Mouse (Mus musculus) liver, postnatal 0 days (tissue): ENCODE data around the gene Pramel7. TPM values are rescaled to one million over a fixed set of nuclear protein-coding genes. Genes with fewer than 3 reads are reported as not detected.

Experiments used
- ATAC-seq: fragments of 200-750 bp; cut with Nextera tagmentation; 2 replicates; pipeline ENCODE4 v1.8.0; 2017; ENCODE audit warnings: mild to moderate bottlenecking, moderate library complexity
- DNase-seq: peaks from one replicate; pipeline ENCODE4 v3.0.0-alpha.2; 2016
- H3K27ac ChIP-seq: fragments of 300-500 bp; sonication (generic); 2 replicates; pipeline ENCODE4 v1.5.1; 2014; ENCODE audit warnings: antibody characterized with exemption, moderate library complexity, mild to moderate bottlenecking, low read depth
- H3K27me3 ChIP-seq: fragments of 300-500 bp; sonication (generic); 2 replicates; pipeline ENCODE4 v1.6.1; 2014; ENCODE audit warnings: low read length, control low read depth, mixed read lengths; ENCODE audit not compliant: insufficient read depth
- H3K36me3 ChIP-seq: fragments of 300-500 bp; sonication (generic); replicated peaks from 2 replicates; pipeline ENCODE4 v1.6.1; 2014; ENCODE audit warnings: mild to moderate bottlenecking, control low read depth, low read length, moderate library complexity, mixed read lengths; ENCODE audit not compliant: insufficient read depth
- H3K4me1 ChIP-seq: fragments of 300-500 bp; sonication (generic); 2 replicates; pipeline ENCODE4 v1.6.1; 2014; ENCODE audit warnings: antibody characterized with exemption, mild to moderate bottlenecking, control low read depth; ENCODE audit not compliant: insufficient read depth
- H3K4me2 ChIP-seq: fragments of 300-500 bp; sonication (generic); 2 replicates; pipeline ENCODE4 v1.6.1; 2014; ENCODE audit warnings: low read depth, mild to moderate bottlenecking, low read length, moderate library complexity, mixed read lengths
- H3K4me3 ChIP-seq: fragments of 300-500 bp; sonication (generic); 2 replicates; pipeline ENCODE4 v1.5.1; 2014; ENCODE audit warnings: low read depth, low read length
- H3K9ac ChIP-seq: fragments of 300-500 bp; sonication (generic); replicated peaks from 2 replicates; pipeline ENCODE4 v1.6.1; 2014; ENCODE audit warnings: mild to moderate bottlenecking, moderate library complexity
- H3K9me3 ChIP-seq: fragments of 300-500 bp; sonication (generic); 2 replicates; pipeline ENCODE4 v1.6.1; 2016; ENCODE audit warnings: mild to moderate bottlenecking, control low read depth, low read length, mixed read lengths
- CTCF ChIP-seq: sonication (generic); IDR thresholded peaks from 2 replicates; pipeline ENCODE4 v1.5.1; 2016; ENCODE audit warnings: antibody characterized with exemption, low read depth
- EP300 ChIP-seq: IDR thresholded peaks from 2 replicates; pipeline ENCODE4 v1.6.1; 2016; ENCODE audit warnings: antibody characterized with exemption, low read depth, mild to moderate bottlenecking
- WGBS: fragments of 180-500 bp; shearing (Covaris S2); extraction: QIAGEN DNeasy Blood & Tissue Kit; methylation state at CpG from one replicate; pipeline ENCODE4 v1.1.7; 2014; ENCODE audit not compliant: insufficient replicate concordance; 5-methylcytosine and 5-hydroxymethylcytosine counted together
- polyA plus RNA-seq: library from polyadenylated mRNA; unstranded; fragments of >200 nt; fragmentation: Nextera tagmentation; extraction: Ambion mirVana; gene quantifications from 2 replicates; pipeline ENCODE4 v1.2.1, GENCODE M21; 2015

Pramel7 gene
- polyA plus RNA-seq, 1 experiment from 2014 or later = not detected

DNA sequence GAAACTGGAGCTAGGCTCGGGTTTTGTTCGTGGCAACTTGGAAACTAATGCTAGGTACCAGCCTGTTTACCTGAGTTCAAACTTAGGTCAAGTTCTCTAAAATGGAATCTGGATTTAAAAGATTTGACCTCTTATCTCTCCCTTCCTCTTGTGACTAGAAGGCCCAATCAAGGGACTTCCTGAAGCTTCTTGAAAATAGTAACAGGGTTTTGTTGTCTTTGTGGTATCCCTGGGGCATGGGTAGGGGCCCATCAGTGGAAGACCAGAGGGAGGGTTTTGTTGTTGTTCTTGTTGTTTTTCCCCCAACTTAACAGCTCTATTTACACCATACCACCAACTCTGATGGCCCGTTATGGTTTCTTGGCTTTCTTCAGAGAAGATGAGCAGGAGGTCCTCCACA lies 19.7 kb upstream of the Pramel7 start:
- no peak for ATAC-seq

DNA sequence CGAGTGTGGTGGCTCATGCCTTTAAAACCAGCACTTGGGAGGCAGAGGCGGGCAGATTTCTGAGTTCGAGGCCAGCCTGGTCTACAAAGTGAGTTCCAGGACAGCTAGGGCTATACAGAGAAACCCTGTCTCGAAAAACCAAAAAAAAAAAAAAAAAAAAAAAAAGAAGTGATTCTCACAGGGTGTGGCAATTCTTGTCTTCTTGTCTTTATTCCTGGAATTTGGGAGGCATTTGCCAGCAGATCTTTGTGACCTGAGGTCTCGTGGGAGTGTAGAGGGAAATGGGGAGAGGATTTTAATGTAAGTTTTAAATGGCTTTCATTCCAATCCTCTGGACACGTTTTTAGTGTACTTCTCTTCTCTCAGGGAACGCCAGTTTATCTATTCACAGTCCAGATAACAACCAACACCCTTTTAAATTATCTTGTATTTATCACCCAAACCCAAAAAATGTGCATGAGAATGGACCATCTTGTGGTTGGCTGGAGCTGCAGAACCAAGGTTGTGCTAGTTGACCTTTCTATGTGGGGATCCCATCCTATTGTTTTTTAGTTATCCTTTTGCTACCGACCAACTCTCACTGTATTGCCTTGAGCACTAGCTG lies 18.7 kb upstream of the Pramel7 start:
- no peak overlapping the region for H3K4me3 ChIP-seq
- H3K27me3 ChIP-seq = no peaks in the 10 kb centered on the region
- H3K4me1 ChIP-seq = no peaks in the 10 kb centered on the region
- no peak overlapping the region for H3K9ac ChIP-seq
- no peaks in the 10 kb centered on the region; the same call in 1 of the 2 replicates for H3K9me3 ChIP-seq
- ATAC-seq (no peak), DNase-seq (no peak)
- WGBS = 63% methylated on average over 7 of the region's 8 CpGs
- no peaks in the 10 kb centered on the region for H3K36me3 ChIP-seq
- H3K27ac ChIP-seq = no peak overlapping the region
- TF ChIP-seq CTCF (no peak), EP300 (no peak)
- H3K4me2 ChIP-seq = no peak overlapping the region

More for the DNA sequence above, 19.7 kb upstream of the Pramel7 start:
- TF ChIP-seq CTCF (no peak), EP300 (no peak)
- H3K4me1 ChIP-seq = no peaks in the 10 kb centered on the region
- WGBS = 75% methylated on average over 3 of the region's 3 CpGs
- no peak overlapping the region for H3K9ac ChIP-seq
- no peaks in the 10 kb centered on the region for H3K36me3 ChIP-seq
- H3K27me3 ChIP-seq = no peaks in the 10 kb centered on the region
- H3K27ac ChIP-seq = no peak overlapping the region
- H3K9me3 ChIP-seq = no peaks in the 10 kb centered on the region; the same call in 1 of the 2 replicates
- no peak overlapping the region for H3K4me2 ChIP-seq
- DNase-seq = no peak
- H3K4me3 ChIP-seq = no peak overlapping the region

DNA sequence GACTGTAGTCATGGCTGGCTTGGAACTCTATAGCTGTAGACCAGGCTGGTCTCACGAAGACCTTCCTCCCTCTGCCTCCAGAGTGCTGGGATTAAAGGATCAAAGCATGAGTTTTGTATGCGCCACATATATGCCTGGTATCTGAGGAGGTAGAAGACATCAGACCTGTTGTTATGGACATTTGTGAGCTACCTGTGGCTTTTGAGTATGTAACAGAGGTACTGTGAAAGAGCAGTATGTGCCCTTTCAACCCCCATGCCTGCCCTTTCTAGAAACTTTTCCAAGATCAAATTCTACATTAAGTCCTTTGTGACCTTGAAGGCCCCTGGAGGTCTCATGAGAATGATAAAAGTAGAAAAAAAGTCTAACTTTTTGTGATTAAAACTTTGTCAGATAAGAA lies 18.2 kb upstream of the Pramel7 start:
- 79% methylated on average over 2 of the region's 2 CpGs for WGBS
- no peaks in the 10 kb centered on the region for H3K36me3 ChIP-seq

DNA sequence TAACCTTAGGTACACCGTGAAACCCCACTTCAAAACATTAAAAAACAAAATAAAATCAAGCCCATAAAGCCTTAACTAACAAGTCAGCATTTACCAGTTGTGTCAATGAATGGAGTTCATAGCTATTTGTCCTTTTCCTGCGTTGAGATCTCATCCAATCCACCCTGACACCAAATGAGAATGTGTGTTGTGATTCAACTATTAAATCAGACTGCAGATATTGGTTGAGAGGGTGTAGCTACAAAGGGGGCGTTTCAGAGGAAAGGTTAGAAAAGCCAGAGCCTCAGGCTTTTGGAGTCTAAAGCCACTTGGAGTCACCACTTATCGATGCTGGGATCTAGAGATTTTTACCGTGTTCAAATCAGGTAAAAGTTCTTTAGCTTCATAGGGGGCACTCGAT lies 9.4 kb upstream of the Pramel7 start, which contains the start of gene Pramel6:
Gene Pramel6 (plus strand): TSS at position 301 of the 400 bp plus-strand sequence.
- no peaks in the 10 kb centered on the region for H3K4me1 ChIP-seq
- 77% methylated on average over 6 of the region's 6 CpGs for whole genome bisulfite sequencing

More for the DNA sequence above, 18.2 kb upstream of the Pramel7 start:
- Histone ChIP-seq H3K27ac (no peak overlapping the region), H3K9ac (no peak overlapping the region), H3K27me3 (no peaks in the 10 kb centered on the region), H3K4me3 (no peak overlapping the region), H3K4me1 (no peaks in the 10 kb centered on the region), H3K9me3 (no peaks in the 10 kb centered on the region; the same call in 1 of the 2 replicates), H3K4me2 (no peak overlapping the region)
- ATAC-seq (no peak), DNase-seq (no peak)
- no peak for TF ChIP-seq CTCF
- no peak for TF ChIP-seq EP300

DNA sequence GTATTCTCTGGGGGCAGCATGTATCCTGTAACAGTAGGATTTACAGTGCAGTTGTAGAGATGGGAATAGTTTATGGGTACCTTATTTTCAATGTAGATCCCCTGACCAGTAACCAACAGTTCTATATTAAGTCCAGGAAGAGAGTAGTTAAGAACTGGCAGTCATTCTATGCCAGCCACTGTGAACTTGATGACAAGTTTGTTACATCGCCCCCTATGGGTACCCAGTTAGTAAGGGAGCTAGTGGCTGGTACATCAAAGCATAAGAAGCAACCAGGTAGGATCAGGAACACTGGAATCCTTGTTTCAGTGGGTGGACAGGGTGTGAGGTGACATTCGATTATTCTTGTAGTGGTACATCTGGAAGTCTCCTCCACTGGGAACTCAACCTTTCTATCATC lies 14.6 kb downstream of the Pramel7 start:
- H3K9me3 ChIP-seq = no peaks in the 10 kb centered on the region; the same call in 1 of the 2 replicates
- 70% methylated on average over 2 of the region's 2 CpGs for WGBS
- H3K4me2 ChIP-seq = no peak overlapping the region
- H3K4me3 ChIP-seq = no peak overlapping the region
- DNase-seq (no peak), ATAC-seq (no peak)
- H3K27ac ChIP-seq = no peak overlapping the region
- H3K36me3 ChIP-seq = no peaks in the 10 kb centered on the region
- no peaks in the 10 kb centered on the region for H3K4me1 ChIP-seq
- no peak overlapping the region for H3K9ac ChIP-seq
- H3K27me3 ChIP-seq = no peaks in the 10 kb centered on the region
- TF ChIP-seq CTCF (no peak), EP300 (no peak)

More for the DNA sequence above, 9.4 kb upstream of the Pramel7 start, which contains the start of gene Pramel6:
- no peak for TF ChIP-seq CTCF
- TF ChIP-seq EP300 = no peak
- Histone ChIP-seq H3K9ac (no peak within 1 kb of the TSS), H3K27me3 (no peaks in the 10 kb centered on the region), H3K4me2 (no peak within 1 kb of the TSS), H3K36me3 (no peaks in the 10 kb centered on the region), H3K9me3 (no peaks in the 10 kb centered on the region; the same call in 1 of the 2 replicates), H3K27ac (no peak within 1 kb of the TSS), H3K4me3 (no peak within 1 kb of the TSS)
- DNase-seq = no peak
- no peak for ATAC-seq

DNA sequence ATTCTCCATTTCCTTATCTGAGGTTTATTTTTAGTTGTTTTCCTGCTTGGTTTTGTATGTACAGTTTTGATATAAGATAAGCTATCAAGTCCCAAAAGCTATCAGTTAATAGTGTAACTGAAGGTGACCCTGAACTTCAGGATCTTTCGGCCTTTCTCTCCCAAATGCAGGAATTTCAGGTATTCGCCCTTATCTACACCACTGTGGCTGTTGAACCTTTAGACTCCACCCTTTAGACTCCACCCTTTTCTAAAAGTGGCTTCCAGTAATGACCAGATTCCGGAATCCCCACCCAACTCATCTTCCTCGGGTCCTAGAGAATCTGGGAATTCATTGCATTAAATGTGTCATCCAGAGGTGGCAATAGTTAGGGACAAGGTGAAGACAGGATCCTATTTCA lies 15.7 kb downstream of the Pramel7 start:
- no peaks in the 10 kb centered on the region for H3K4me1 ChIP-seq
- H3K4me2 ChIP-seq = no peak overlapping the region
- TF ChIP-seq EP300 = no peak
- TF ChIP-seq CTCF = no peak
- ATAC-seq = no peak
- 68% methylated on average over 4 of the region's 4 CpGs for WGBS
- no peaks in the 10 kb centered on the region; the same call in 1 of the 2 replicates for H3K9me3 ChIP-seq
- no peaks in the 10 kb centered on the region for H3K36me3 ChIP-seq
- no peak overlapping the region for H3K4me3 ChIP-seq
- no peak overlapping the region for H3K27ac ChIP-seq
- no peak overlapping the region for H3K9ac ChIP-seq
- no peaks in the 10 kb centered on the region for H3K27me3 ChIP-seq
- no peak for DNase-seq
